Mouse (Mus musculus): ENCODE measurements around the gene Psme2.

Gene Psme2

GRCm38 (mm10) chr14:55592226-55592625 is 1.3 kb upstream of the Psme2 start:
- DNase-seq: no peak

GRCm38 (mm10) chr14:55591331-55591891 is 498 bp upstream of the Psme2 start, which contains the start of gene Rnf31:
Gene Rnf31, plus strand, starts transcription at chr14:55591708.
- peak; percentile 87 to 90 for DNase-seq

- no peak for DNase-seq
Observed at GRCm38 (mm10) chr14:55589771-55590448, 1.0 kb downstream of the Psme2 start.

- DNase-seq: no peak
Observed at GRCm38 (mm10) chr14:55589271-55589670, 1.6 kb downstream of the Psme2 start.

GRCm38 (mm10) chr14:55586149-55586548 is 4.8 kb downstream of the Psme2 start:
- no peak for DNase-seq

GRCm38 (mm10) chr14:55585566-55585960 is 5.3 kb downstream of the Psme2 start:
- peak; percentile 17 to 30 for DNase-seq

- DNase-seq: peak; percentile 45 to 47
Observed at GRCm38 (mm10) chr14:55584702-55585565, 6.0 kb downstream of the Psme2 start, which contains the start of gene Emc9. Gene Emc9, minus strand, starts transcription at chr14:55585302.

GRCm38 (mm10) chr14:55584303-55584701 is 6.6 kb downstream of the Psme2 start:
- no peak for DNase-seq

GRCm38 (mm10) chr14:55581981-55582681 is 8.8 kb downstream of the Psme2 start:
- no peak for DNase-seq

- no peak for DNase-seq
Observed at GRCm38 (mm10) chr14:55580731-55581130, 10.2 kb downstream of the Psme2 start.

GRCm38 (mm10) chr14:55579511-55580496 is 11.1 kb downstream of the Psme2 start:
- DNase-seq: no peak

GRCm38 (mm10) chr14:55578668-55579269 is 12.1 kb downstream of the Psme2 start:
- DNase-seq: no peak

- peak; percentile 85 to 90 for DNase-seq
Observed at GRCm38 (mm10) chr14:55577871-55578667, 12.8 kb downstream of the Psme2 start, which contains the start of gene Psme1. Gene Psme1, plus strand, starts transcription at chr14:55578123.

- no peak for DNase-seq
Observed at GRCm38 (mm10) chr14:55576376-55576775, 14.5 kb downstream of the Psme2 start.

- no peak for DNase-seq
Observed at GRCm38 (mm10) chr14:55575711-55576110, 15.2 kb downstream of the Psme2 start.

GRCm38 (mm10) chr14:55575302-55575701 is 15.6 kb downstream of the Psme2 start, which contains the start of gene Fitm1:
Gene Fitm1, plus strand, starts transcription at chr14:55575617.
- no peak for DNase-seq

- no peak for DNase-seq
Observed at GRCm38 (mm10) chr14:55571760-55572159, 19.2 kb downstream of the Psme2 start.

GRCm38 (mm10) chr14:55570588-55570987 is 20.3 kb downstream of the Psme2 start:
- DNase-seq: no peak

- no peak for DNase-seq
Observed at GRCm38 (mm10) chr14:55567496-55567895, 23.4 kb downstream of the Psme2 start.

- DNase-seq: no peak
Observed at GRCm38 (mm10) chr14:55565748-55566147, 25.2 kb downstream of the Psme2 start.

Data from thymus, postnatal 36 days (tissue).